ENCODE assay signal across 25 mouse cellular contexts in genomic region chr1:77318597-77319127, GRCm38 (mm10).
DNase-seq lines count a peak whose midpoint lies in the region; ATAC-seq and TF ChIP-seq lines count a peak whose summit lies in the region.
"Had no signal": no experiment of that assay in that cellular context is flagged by ENCODE, and none has a peak within 500 bp of the region (broad histone marks: within the 10 kb centered on the region; RNA-seq: fewer than 3 reads in every experiment).

No protein-coding gene starts in this region.

- no peak for DNase-seq in kidney, adult 2 months
- DNase-seq in lung, embryonic 14.5 days: peak; percentile 64
- DNase-seq in lung, postnatal 14 days: no peak
- DNase-seq in lung, postnatal 36 days: peak; percentile 11
- DNase-seq in lung, adult 2 months: no peak
- DNase-seq: adrenal gland, adult 2 months; adrenal gland, postnatal 14 days; cerebellum, adult 11 months; cerebellum, adult 2 months; cerebellum, adult 9-11 months; cerebellum, postnatal 25 days; gastrocnemius, postnatal 25 days; heart, adult 18-20 months; heart, postnatal 14 days; heart, postnatal 4 days had no signal

- H3K36me3 ChIP-seq in kidney, embryonic 16.5 days (ENCODE audit: insufficient read depth, low read length): no peaks in the 10 kb centered on the region
- H3K36me3 ChIP-seq in kidney, adult 2 months (ENCODE audit: control insufficient read depth, insufficient read depth, low read length): no peaks in the 10 kb centered on the region
- H3K36me3 ChIP-seq in lung, embryonic 14.5 days (ENCODE audit: insufficient read depth): no peaks in the 10 kb centered on the region
- H3K36me3 ChIP-seq in intestine, embryonic 16.5 days (ENCODE audit: control insufficient read depth, insufficient read depth, low read length): no peaks in the 10 kb centered on the region
- H3K36me3 ChIP-seq in hindbrain, embryonic 12.5 days: no peaks in the 10 kb centered on the region
- H3K36me3 ChIP-seq: embryonic facial prominence, embryonic 12.5 days; embryonic facial prominence, embryonic 15.5 days; forebrain, embryonic 12.5 days; forebrain, embryonic 15.5 days; heart, embryonic 10.5 days; heart, embryonic 13.5 days had no signal

- no peaks in the 10 kb centered on the region for H3K9me3 ChIP-seq in kidney, embryonic 16.5 days (ENCODE audit: low read length)
- H3K9me3 ChIP-seq in lung, embryonic 14.5 days (ENCODE audit: low read depth, low read length): no peaks in the 10 kb centered on the region
- no peaks in the 10 kb centered on the region for H3K9me3 ChIP-seq in intestine, embryonic 16.5 days (ENCODE audit: control insufficient read depth, low read length)
- H3K9me3 ChIP-seq in hindbrain, embryonic 12.5 days (replicated peaks): no peaks in the 10 kb centered on the region
- H3K9me3 ChIP-seq: embryonic facial prominence, embryonic 12.5 days; embryonic facial prominence, embryonic 15.5 days; forebrain, embryonic 12.5 days; forebrain, embryonic 15.5 days; heart, embryonic 10.5 days; heart, embryonic 13.5 days had no signal

- no peak for TF ChIP-seq POLR2A in kidney, adult 2 months (IDR thresholded peaks at IDR 0.05; ENCODE audit: low read depth, low read length)
- no peak for TF ChIP-seq POLR2A in lung, adult 2 months (IDR thresholded peaks at IDR 0.05; ENCODE audit: borderline replicate concordance, extremely low read depth, low read depth, low read length)

- peaks cover 14% of the 10 kb centered on the region for H3K4me1 ChIP-seq in kidney, embryonic 16.5 days (ENCODE audit: insufficient read depth, low read length)
- no peaks in the 10 kb centered on the region for H3K4me1 ChIP-seq in kidney, adult 2 months (ENCODE audit: control insufficient read depth, insufficient read depth, low read length)
- H3K4me1 ChIP-seq in lung, embryonic 14.5 days (ENCODE audit: insufficient read depth): 0 out of 2 replicates have a peak, but pooled peaks cover 3% of the 10 kb centered on the region
- no peaks in the 10 kb centered on the region; the same call in 1 of the 2 replicates for H3K4me1 ChIP-seq in lung, adult 2 months (ENCODE audit: control insufficient read depth, insufficient read depth, low read length)
- peaks cover 8% of the 10 kb centered on the region for H3K4me1 ChIP-seq in intestine, embryonic 16.5 days (ENCODE audit: control insufficient read depth, insufficient read depth, low read length)
- H3K4me1 ChIP-seq in hindbrain, embryonic 12.5 days: no peaks in the 10 kb centered on the region
- H3K4me1 ChIP-seq: forebrain, embryonic 12.5 days; forebrain, embryonic 15.5 days; heart, embryonic 10.5 days; heart, embryonic 13.5 days had no signal

- H3K27ac ChIP-seq in kidney, embryonic 16.5 days (ENCODE audit: low read length): no peak overlapping the region
- no peak overlapping the region for H3K27ac ChIP-seq in kidney, adult 2 months (ENCODE audit: insufficient read depth, low read depth, low read length)
- H3K27ac ChIP-seq in lung, embryonic 14.5 days (ENCODE audit: low read depth): peak overlapping the region; percentile 32; the same call in 1 of the 2 replicates
- H3K27ac ChIP-seq in intestine, embryonic 16.5 days (ENCODE audit: low read length): no peak overlapping the region
- H3K27ac ChIP-seq in hindbrain, embryonic 12.5 days: no peak overlapping the region
- H3K27ac ChIP-seq: embryonic facial prominence, embryonic 12.5 days; embryonic facial prominence, embryonic 15.5 days; forebrain, embryonic 12.5 days; forebrain, embryonic 15.5 days; heart, embryonic 10.5 days; heart, embryonic 13.5 days had no signal

- H3K9ac ChIP-seq in kidney, embryonic 16.5 days (replicated peaks; ENCODE audit: low read length): no peak overlapping the region
- H3K9ac ChIP-seq in lung, embryonic 14.5 days: no peak overlapping the region
- no peak overlapping the region for H3K9ac ChIP-seq in intestine, embryonic 16.5 days (ENCODE audit: low read depth, low read length)
- H3K9ac ChIP-seq in hindbrain, embryonic 12.5 days: no peak overlapping the region
- H3K9ac ChIP-seq: embryonic facial prominence, embryonic 12.5 days; embryonic facial prominence, embryonic 15.5 days; forebrain, embryonic 12.5 days; forebrain, embryonic 15.5 days; heart, embryonic 13.5 days had no signal

- H3K4me2 ChIP-seq in kidney, embryonic 16.5 days (replicated peaks; ENCODE audit: low read depth, low read length): no peak overlapping the region
- H3K4me2 ChIP-seq in lung, embryonic 14.5 days: no peak overlapping the region
- H3K4me2 ChIP-seq in intestine, embryonic 16.5 days (ENCODE audit: low read depth, low read length): no peak overlapping the region
- no peak overlapping the region for H3K4me2 ChIP-seq in hindbrain, embryonic 12.5 days (replicated peaks)
- H3K4me2 ChIP-seq: embryonic facial prominence, embryonic 12.5 days; embryonic facial prominence, embryonic 15.5 days; forebrain, embryonic 12.5 days; forebrain, embryonic 15.5 days; heart, embryonic 13.5 days had no signal

- H3K27me3 ChIP-seq in kidney, embryonic 16.5 days (ENCODE audit: insufficient read depth, low read length): 0 out of 2 replicates have a peak, but pooled peaks cover 4% of the 10 kb centered on the region
- H3K27me3 ChIP-seq in kidney, adult 2 months (replicated peaks; ENCODE audit: control insufficient read depth, insufficient read depth, low read length): no peaks in the 10 kb centered on the region
- H3K27me3 ChIP-seq in lung, embryonic 14.5 days (ENCODE audit: insufficient read depth, low read length): no peaks in the 10 kb centered on the region
- no peaks in the 10 kb centered on the region for H3K27me3 ChIP-seq in intestine, embryonic 16.5 days (replicated peaks; ENCODE audit: control insufficient read depth, insufficient read depth, low read length)
- H3K27me3 ChIP-seq in hindbrain, embryonic 12.5 days: no peaks in the 10 kb centered on the region
- H3K27me3 ChIP-seq: embryonic facial prominence, embryonic 12.5 days; embryonic facial prominence, embryonic 15.5 days; forebrain, embryonic 12.5 days; forebrain, embryonic 15.5 days; heart, embryonic 13.5 days had no signal

- no peak overlapping the region for H3K4me3 ChIP-seq in kidney, embryonic 16.5 days (ENCODE audit: low read length)
- no peak overlapping the region for H3K4me3 ChIP-seq in kidney, adult 2 months (ENCODE audit: insufficient read depth, low read depth, low read length)
- H3K4me3 ChIP-seq in lung, embryonic 14.5 days (ENCODE audit: low read depth, low read length): no peak overlapping the region
- no peak overlapping the region for H3K4me3 ChIP-seq in lung, adult 2 months (replicated peaks; ENCODE audit: extremely low read depth, low read depth, low read length)
- no peak overlapping the region for H3K4me3 ChIP-seq in intestine, embryonic 16.5 days (ENCODE audit: low read length)
- no peak overlapping the region for H3K4me3 ChIP-seq in hindbrain, embryonic 12.5 days
- H3K4me3 ChIP-seq: embryonic facial prominence, embryonic 12.5 days; embryonic facial prominence, embryonic 15.5 days; forebrain, embryonic 12.5 days; forebrain, embryonic 15.5 days; heart, embryonic 10.5 days; heart, embryonic 13.5 days had no signal

- no peak for TF ChIP-seq CTCF in kidney, adult 2 months (conservative IDR thresholded peaks at IDR 0.05; ENCODE audit: insufficient read depth, insufficient read length, low read depth, low read length)
- no peak for TF ChIP-seq CTCF in lung, embryonic 14.5 days (IDR thresholded peaks at IDR 0.05; ENCODE audit: low read depth)
- no peak for TF ChIP-seq CTCF in lung, adult 2 months (IDR thresholded peaks at IDR 0.05; ENCODE audit: insufficient read depth, low read length)

- 28% methylated on average over 4 of the region's 4 CpGs for WGBS in kidney, embryonic 16.5 days
- WGBS in kidney, adult 2 months: 55% methylated on average over 4 of the region's 4 CpGs
- 30% methylated on average over 4 of the region's 4 CpGs for WGBS in lung, embryonic 14.5 days
- WGBS in lung, adult 2 months: 27% methylated on average over 4 of the region's 4 CpGs
- 34% methylated on average over 4 of the region's 4 CpGs for WGBS in intestine, embryonic 16.5 days
- 63% methylated on average over 4 of the region's 4 CpGs for WGBS in hindbrain, embryonic 12.5 days

- peak; percentile 39; the same call in 1 of the 2 replicates for ATAC-seq in kidney, embryonic 16.5 days (ENCODE audit: low FRiP score, low TSS enrichment)
- peak; percentile 70 for ATAC-seq in lung, embryonic 14.5 days (ENCODE audit: insufficient read depth)
- ATAC-seq in intestine, embryonic 16.5 days: peak; percentile 77
- ATAC-seq in hindbrain, embryonic 12.5 days (ENCODE audit: low FRiP score): no peak
- ATAC-seq: CD4-positive, CD25-positive, alpha-beta regulatory T cell, adult 4 months; forebrain, embryonic 15.5 days had no signal

Comparison
In these comparisons a context has a peak if more than half of its experiments do, and no peak if none do; other contexts are left out.
1. DNase-seq: peak in lung, embryonic 14.5 days (single experiment) and lung, postnatal 36 days (single experiment); none in kidney, adult 2 months (single experiment), lung, postnatal 14 days (single experiment) and lung, adult 2 months (single experiment).